Mouse (Mus musculus): Measurements from ENCODE around the gene Nuak2. TPM values are rescaled to one million over a fixed set of nuclear protein-coding genes. Genes with fewer than 3 reads are reported as not detected.

Gene Nuak2
- polyA plus RNA-seq, 1 experiment from 2014 or later, result 5.2 TPM

DNA sequence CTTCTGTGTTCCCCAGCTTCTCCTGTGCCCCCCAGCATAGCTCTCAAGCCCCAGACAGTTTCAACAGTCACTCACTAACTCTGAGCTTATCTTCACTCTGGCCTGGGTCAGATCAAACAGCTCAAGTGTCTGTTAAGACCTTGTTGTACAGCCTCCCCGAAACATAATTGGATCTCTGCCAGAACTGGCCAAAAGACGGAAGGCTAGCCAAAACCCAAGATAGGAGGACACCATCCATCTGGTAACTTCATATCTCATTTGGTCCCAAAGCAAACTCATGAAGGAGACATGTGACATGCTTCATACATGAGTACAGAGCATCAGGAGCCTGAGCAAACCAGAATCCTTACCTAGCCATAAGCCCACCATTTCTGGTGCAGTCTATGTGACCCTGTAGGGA lies 3.9 kb upstream of the Nuak2 start:
- H3K27ac ChIP-seq (replicated peaks; ENCODE audit: low read depth, low read length), result no peak overlapping the region
- peaks cover 8% of the 10 kb centered on the region for H3K4me1 ChIP-seq (ENCODE audit: control insufficient read depth, insufficient read depth, low read length)
- no peaks in the 10 kb centered on the region for H3K36me3 ChIP-seq (ENCODE audit: control insufficient read depth, insufficient read depth, low read length)
- no peak for DNase-seq (ENCODE audit: low spot score)
- ATAC-seq (ENCODE audit: low read depth), result no peak
- no peak overlapping the region for H3K9ac ChIP-seq (ENCODE audit: low read depth, low read length)
- H3K4me2 ChIP-seq (ENCODE audit: low read depth, low read length), result no peak overlapping the region
- no peaks in the 10 kb centered on the region for H3K9me3 ChIP-seq (ENCODE audit: control insufficient read depth, low read length)
- no peak overlapping the region for H3K4me3 ChIP-seq (ENCODE audit: low read depth, low read length)
- WGBS, result 62% methylated on average over 2 of the region's 2 CpGs
- peaks cover 25% of the 10 kb centered on the region for H3K27me3 ChIP-seq (replicated peaks; ENCODE audit: control insufficient read depth, insufficient read depth, low read length)

DNA sequence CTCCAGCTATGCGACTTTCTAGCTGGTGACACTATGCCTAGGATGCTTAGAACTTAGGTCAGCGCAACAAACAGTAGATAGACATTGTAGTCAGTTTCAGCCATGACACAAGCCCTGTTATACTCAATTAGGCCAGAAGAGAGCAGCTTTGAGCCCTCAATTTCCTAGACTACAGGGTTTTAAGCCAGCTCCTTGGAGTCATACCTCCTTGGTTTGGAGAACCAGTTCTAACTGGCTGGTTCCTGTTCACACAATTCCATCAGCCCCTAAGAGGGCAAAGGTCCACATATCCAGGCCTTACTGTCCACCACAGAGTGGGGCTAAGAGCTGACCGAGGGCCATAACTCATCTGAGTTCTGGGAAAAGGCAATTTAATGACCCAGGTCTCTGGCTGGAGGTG lies 3.2 kb upstream of the Nuak2 start:
- H3K27ac ChIP-seq (replicated peaks; ENCODE audit: low read depth, low read length), result no peak overlapping the region
- 62% methylated on average over 3 of the region's 3 CpGs for WGBS
- H3K27me3 ChIP-seq (replicated peaks; ENCODE audit: control insufficient read depth, insufficient read depth, low read length), result peaks cover 31% of the 10 kb centered on the region
- no peak overlapping the region for H3K9ac ChIP-seq (ENCODE audit: low read depth, low read length)
- H3K4me2 ChIP-seq (ENCODE audit: low read depth, low read length), result no peak overlapping the region
- ATAC-seq (ENCODE audit: low read depth) (no peak; the same call in 1 of the 2 replicates), DNase-seq (ENCODE audit: low spot score) (peak; percentile 78)
- peaks cover 8% of the 10 kb centered on the region for H3K4me1 ChIP-seq (ENCODE audit: control insufficient read depth, insufficient read depth, low read length)
- H3K9me3 ChIP-seq (ENCODE audit: control insufficient read depth, low read length), result no peaks in the 10 kb centered on the region
- H3K4me3 ChIP-seq (ENCODE audit: low read depth, low read length), result no peak overlapping the region
- no peaks in the 10 kb centered on the region for H3K36me3 ChIP-seq (ENCODE audit: control insufficient read depth, insufficient read depth, low read length)

DNA sequence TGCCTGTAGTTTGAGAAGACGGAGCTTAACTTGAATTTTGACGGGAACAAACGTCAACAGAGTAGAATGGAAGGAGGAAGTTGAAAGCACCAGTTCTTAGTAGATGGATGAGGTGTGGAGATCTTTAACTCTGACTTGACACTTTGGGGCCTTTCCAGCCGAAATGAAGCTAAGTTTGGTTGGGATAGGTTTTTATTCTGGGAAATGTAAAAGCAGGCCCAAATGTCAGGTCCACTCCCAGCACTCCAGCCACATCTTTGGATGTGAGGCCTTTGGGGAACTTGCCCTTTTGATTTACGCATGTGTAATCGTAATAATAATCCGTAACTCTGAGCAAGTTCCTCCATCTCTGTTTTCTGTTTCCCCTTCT lies 684 bp downstream of the Nuak2 start:
- Histone ChIP-seq H3K4me1 (ENCODE audit: control insufficient read depth, insufficient read depth, low read length) (peaks cover 16% of the 10 kb centered on the region), H3K9ac (ENCODE audit: low read depth, low read length) (peak overlapping the region; percentile 65), H3K9me3 (ENCODE audit: control insufficient read depth, low read length) (no peaks in the 10 kb centered on the region), H3K36me3 (ENCODE audit: control insufficient read depth, insufficient read depth, low read length) (no peaks in the 10 kb centered on the region), H3K4me3 (ENCODE audit: low read depth, low read length) (peak overlapping the region; percentile 58), H3K27ac (replicated peaks; ENCODE audit: low read depth, low read length) (no peak overlapping the region), H3K4me2 (ENCODE audit: low read depth, low read length) (peak overlapping the region; percentile 97), H3K27me3 (replicated peaks; ENCODE audit: control insufficient read depth, insufficient read depth, low read length) (peaks cover 35% of the 10 kb centered on the region)
- 39% methylated on average over 7 of the region's 7 CpGs for WGBS
- DNase-seq (ENCODE audit: low spot score), result no peak
- no peak for ATAC-seq (ENCODE audit: low read depth)

DNA sequence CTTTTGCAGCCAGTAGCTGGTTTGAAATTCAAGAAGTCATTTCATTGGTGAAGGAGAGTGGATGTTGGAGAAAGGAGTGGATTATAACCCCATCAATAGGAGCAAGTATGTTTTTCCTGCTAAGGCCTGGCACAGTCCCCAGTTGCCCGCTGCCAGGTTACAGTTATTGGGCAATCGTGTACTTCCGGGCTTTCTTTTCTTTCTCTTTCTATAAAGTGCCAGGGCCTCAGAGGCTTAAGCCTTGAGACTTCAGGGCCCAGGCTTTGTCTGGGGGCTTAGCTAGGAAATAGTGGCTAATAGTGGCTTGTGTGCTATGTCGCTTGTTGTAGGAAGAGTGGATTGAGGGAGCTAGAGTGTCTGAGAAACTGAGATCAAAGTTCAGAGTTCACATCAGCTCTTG lies 1.5 kb downstream of the Nuak2 start:
- peak overlapping the region; percentile 58; the same call in 1 of the 2 replicates for H3K4me3 ChIP-seq (ENCODE audit: low read depth, low read length)
- H3K4me2 ChIP-seq (ENCODE audit: low read depth, low read length), result peak overlapping the region; percentile 97
- no peak overlapping the region for H3K9ac ChIP-seq (ENCODE audit: low read depth, low read length)
- no peaks in the 10 kb centered on the region for H3K36me3 ChIP-seq (ENCODE audit: control insufficient read depth, insufficient read depth, low read length)
- H3K27me3 ChIP-seq (replicated peaks; ENCODE audit: control insufficient read depth, insufficient read depth, low read length), result peaks cover 35% of the 10 kb centered on the region
- peak; percentile 19; the same call in 1 of the 2 replicates for ATAC-seq (ENCODE audit: low read depth)
- peak; percentile 63 for DNase-seq (ENCODE audit: low spot score)
- peak overlapping the region; percentile 45; the same call in 1 of the 2 replicates for H3K27ac ChIP-seq (replicated peaks; ENCODE audit: low read depth, low read length)
- peaks cover 20% of the 10 kb centered on the region for H3K4me1 ChIP-seq (ENCODE audit: control insufficient read depth, insufficient read depth, low read length)
- H3K9me3 ChIP-seq (ENCODE audit: control insufficient read depth, low read length), result no peaks in the 10 kb centered on the region
- 67% methylated on average over 4 of the region's 4 CpGs for WGBS

DNA sequence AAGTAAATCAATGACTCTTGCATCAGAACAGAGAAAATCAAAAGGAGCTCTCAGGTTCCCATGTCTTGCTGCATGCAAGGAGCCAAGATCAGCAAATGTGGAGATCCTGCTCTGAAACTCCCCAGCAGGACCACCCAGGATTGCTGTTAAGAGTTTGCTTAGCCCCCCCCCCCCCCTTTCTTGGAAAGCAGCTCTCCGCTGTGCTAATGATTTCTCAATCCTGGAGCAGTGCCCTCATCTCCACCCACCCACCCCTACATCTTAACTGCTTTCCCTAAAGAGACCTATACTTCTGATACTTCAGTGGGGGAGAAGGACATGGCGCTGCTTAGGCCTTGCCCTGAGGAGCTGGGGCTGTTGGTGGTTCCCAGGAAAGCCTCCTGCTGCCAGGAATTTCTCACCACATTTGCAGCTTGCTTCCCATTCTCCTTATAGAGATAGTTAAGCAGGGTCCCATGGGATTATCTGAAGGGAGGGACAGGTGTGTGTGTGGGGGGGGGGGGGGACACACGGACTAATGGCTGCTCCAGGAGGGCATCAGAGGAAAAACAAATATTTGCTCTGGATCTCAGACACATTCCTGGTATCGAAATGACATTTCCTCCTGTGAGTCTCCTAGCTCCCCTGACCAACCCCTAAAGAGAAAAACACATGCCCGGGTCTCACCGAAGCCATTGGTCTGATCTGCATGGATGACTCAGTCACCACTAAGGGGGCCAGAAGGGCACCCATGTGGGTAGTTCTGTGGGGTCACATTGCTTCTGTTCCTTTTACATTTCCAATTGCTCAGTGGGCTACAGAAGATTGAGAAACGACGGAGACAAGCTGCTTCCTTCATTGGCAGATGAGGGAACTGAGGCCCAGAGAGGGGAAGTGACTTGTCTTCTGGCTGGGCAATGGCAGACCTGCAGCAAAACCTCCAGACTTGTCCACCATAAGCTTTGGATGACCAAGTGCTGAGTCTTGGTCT lies 2.3 kb downstream of the Nuak2 start:
- Histone ChIP-seq H3K27me3 (replicated peaks; ENCODE audit: control insufficient read depth, insufficient read depth, low read length) (peaks cover 35% of the 10 kb centered on the region), H3K4me1 (ENCODE audit: control insufficient read depth, insufficient read depth, low read length) (peaks cover 28% of the 10 kb centered on the region), H3K9ac (ENCODE audit: low read depth, low read length) (no peak overlapping the region), H3K4me2 (ENCODE audit: low read depth, low read length) (peak overlapping the region; percentile 97; the same call in 1 of the 2 replicates), H3K36me3 (ENCODE audit: control insufficient read depth, insufficient read depth, low read length) (no peaks in the 10 kb centered on the region), H3K4me3 (ENCODE audit: low read depth, low read length) (0 out of 2 replicates have a peak overlapping the region, but pooled peaks have one; percentile 10), H3K9me3 (ENCODE audit: control insufficient read depth, low read length) (no peaks in the 10 kb centered on the region), H3K27ac (replicated peaks; ENCODE audit: low read depth, low read length) (peak overlapping the region; percentile 45; the same call in 1 of the 2 replicates)
- ATAC-seq (ENCODE audit: low read depth) (no peak), DNase-seq (ENCODE audit: low spot score) (peak; percentile 68)
- 50% methylated on average over 8 of the region's 8 CpGs for WGBS

DNA sequence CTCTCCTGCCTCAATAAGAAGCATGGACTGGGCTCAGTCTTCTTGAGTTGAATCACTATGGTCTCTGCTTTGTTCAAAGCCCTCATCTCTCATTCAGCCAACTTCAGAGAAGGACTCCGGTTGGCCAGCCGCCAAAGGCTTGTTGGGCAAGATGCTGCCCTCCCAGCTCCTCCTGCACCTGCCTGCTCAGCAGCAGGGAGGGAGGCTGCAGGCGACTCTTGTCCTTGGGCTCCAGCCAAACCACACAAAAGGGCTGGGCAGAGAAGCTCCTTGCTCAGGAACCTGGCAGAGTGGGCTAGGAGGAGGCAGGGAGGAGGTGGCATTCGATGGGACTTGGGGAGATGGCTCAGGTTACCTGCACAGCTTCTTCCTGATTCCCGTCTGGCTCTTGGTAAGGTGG lies 3.3 kb downstream of the Nuak2 start:
- Histone ChIP-seq H3K4me1 (ENCODE audit: control insufficient read depth, insufficient read depth, low read length) (peaks cover 28% of the 10 kb centered on the region), H3K4me3 (ENCODE audit: low read depth, low read length) (no peak overlapping the region), H3K4me2 (ENCODE audit: low read depth, low read length) (no peak overlapping the region), H3K9ac (ENCODE audit: low read depth, low read length) (no peak overlapping the region), H3K9me3 (ENCODE audit: control insufficient read depth, low read length) (no peaks in the 10 kb centered on the region), H3K27me3 (replicated peaks; ENCODE audit: control insufficient read depth, insufficient read depth, low read length) (peaks cover 35% of the 10 kb centered on the region), H3K36me3 (ENCODE audit: control insufficient read depth, insufficient read depth, low read length) (no peaks in the 10 kb centered on the region), H3K27ac (replicated peaks; ENCODE audit: low read depth, low read length) (no peak overlapping the region)
- 44% methylated on average over 5 of the region's 5 CpGs for WGBS
- ATAC-seq (ENCODE audit: low read depth) (peak; percentile 48), DNase-seq (ENCODE audit: low spot score) (peak; percentile 92)

DNA sequence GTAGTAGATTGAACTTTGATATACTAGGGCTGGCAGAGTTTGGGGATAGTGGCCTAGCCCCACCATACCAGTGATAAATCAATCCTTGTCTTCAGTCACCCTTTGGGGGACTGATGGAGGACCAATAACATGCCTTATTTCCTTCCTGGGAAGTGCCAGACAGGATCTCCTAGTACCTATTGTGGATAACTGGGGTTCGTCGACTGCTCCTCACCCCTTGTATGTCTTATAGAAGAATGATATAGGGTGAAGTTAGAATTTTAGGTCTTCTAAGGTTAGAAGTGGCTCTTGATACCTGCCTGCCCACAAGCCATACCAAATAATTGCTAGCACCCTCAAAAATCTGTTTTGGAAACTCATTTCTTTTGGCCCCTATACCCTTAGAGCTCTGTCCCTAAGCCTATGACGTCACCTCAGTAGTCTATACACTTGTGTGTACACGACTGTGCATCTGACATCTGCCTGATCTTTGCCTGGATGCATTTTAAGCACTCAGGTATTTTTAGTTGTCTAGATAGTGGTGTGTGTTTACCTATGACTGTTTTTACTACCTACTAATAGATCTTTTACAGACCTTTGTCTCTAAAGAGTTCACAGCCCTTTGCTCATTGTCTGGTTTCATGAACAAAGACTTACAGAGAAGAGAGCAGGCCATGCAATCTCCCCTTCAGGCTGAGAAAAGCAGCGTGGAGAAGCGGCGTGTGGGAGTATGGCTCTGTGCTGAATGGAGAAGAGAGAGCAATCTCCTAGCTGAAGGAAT lies 6.1 kb downstream of the Nuak2 start:
- WGBS, result 60% methylated on average over 7 of the region's 7 CpGs
- no peak for DNase-seq (ENCODE audit: low spot score)
- no peak overlapping the region for H3K9ac ChIP-seq (ENCODE audit: low read depth, low read length)
- no peaks in the 10 kb centered on the region for H3K9me3 ChIP-seq (ENCODE audit: control insufficient read depth, low read length)
- H3K27me3 ChIP-seq (replicated peaks; ENCODE audit: control insufficient read depth, insufficient read depth, low read length), result peaks cover 10% of the 10 kb centered on the region
- H3K36me3 ChIP-seq (ENCODE audit: control insufficient read depth, insufficient read depth, low read length), result no peaks in the 10 kb centered on the region
- H3K4me3 ChIP-seq (ENCODE audit: low read depth, low read length), result no peak overlapping the region
- ATAC-seq (ENCODE audit: low read depth), result no peak
- peak overlapping the region; percentile 75 for H3K27ac ChIP-seq (replicated peaks; ENCODE audit: low read depth, low read length)
- H3K4me2 ChIP-seq (ENCODE audit: low read depth, low read length), result no peak overlapping the region
- peaks cover 26% of the 10 kb centered on the region for H3K4me1 ChIP-seq (ENCODE audit: control insufficient read depth, insufficient read depth, low read length)

DNA sequence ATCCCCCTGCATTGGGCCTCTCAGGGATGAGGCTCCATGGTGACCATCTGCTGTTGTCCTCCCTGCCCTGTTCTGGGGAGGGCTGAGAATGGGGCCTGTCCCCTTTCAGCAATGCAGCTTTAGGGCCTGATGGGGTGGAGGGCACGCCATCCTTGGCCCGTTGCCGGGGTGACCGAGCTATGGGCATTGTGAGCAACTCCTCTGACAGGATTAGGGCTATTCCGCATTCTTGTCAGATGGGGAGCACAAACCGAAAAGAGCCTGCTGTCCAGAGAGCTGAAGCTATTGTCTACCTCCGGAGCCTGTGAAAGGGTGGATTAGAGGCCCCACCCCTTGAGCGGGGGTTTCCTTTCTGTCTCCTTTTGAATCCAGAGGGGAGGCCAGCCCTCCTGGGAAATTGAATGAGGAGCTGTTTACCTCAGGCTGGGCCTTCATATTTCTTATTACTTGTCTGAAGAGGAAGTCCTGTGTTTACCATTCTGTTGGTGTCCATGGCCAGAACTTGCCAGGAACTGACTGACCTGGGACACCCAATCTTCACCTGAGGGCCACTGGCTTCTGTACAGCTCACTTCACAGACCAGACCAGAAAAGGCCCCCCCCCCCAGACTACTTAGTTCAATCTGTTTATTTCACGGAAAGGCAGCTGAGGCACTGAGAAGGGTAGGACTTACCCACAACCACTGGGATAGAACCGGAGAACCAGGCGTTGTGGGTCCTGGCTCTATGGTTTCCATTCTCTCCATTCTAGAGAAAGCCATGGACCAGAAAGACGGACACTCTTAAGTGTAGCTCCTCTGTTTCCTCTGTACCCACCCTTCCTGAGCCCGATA lies 7.0 kb downstream of the Nuak2 start:
- ATAC-seq (ENCODE audit: low read depth) (peak; percentile 89), DNase-seq (ENCODE audit: low spot score) (peak; percentile 92)
- Histone ChIP-seq H3K27ac (replicated peaks; ENCODE audit: low read depth, low read length) (peak overlapping the region; percentile 75), H3K9me3 (ENCODE audit: control insufficient read depth, low read length) (no peaks in the 10 kb centered on the region), H3K4me3 (ENCODE audit: low read depth, low read length) (no peak overlapping the region), H3K9ac (ENCODE audit: low read depth, low read length) (no peak overlapping the region), H3K36me3 (ENCODE audit: control insufficient read depth, insufficient read depth, low read length) (no peaks in the 10 kb centered on the region), H3K4me2 (ENCODE audit: low read depth, low read length) (peak overlapping the region; percentile 10; the same call in 1 of the 2 replicates), H3K4me1 (ENCODE audit: control insufficient read depth, insufficient read depth, low read length) (peaks cover 27% of the 10 kb centered on the region), H3K27me3 (replicated peaks; ENCODE audit: control insufficient read depth, insufficient read depth, low read length) (peaks cover under 1% of the 10 kb centered on the region; the same call in 1 of the 2 replicates)
- 41% methylated on average over 10 of the region's 13 CpGs for WGBS

Measured in embryonic facial prominence, embryonic 14.5 days (tissue).